Mouse (Mus musculus) heart, embryonic 14.5 days (tissue): ENCODE measurements at regions not wholly inside any gene's neighbourhood (a gene's known extent, or its start where the extent isn't known, plus 50 kb on each side); places are given as distances from the start of the nearest gene placed in this dataset.

Experiments
- ATAC-seq: fragments of 200-750 bp; cut with Nextera tagmentation; 2 replicates; pipeline ENCODE4 v1.8.0; 2017; ENCODE audit warnings: low read depth, moderate TSS enrichment; ENCODE audit not compliant: insufficient number of reproducible peaks, insufficient read depth, low FRiP score
- H3K27ac ChIP-seq, 2 experiments: fragments of 200-500 bp in 1 of 2; fragments of 300-500 bp in 1 of 2; sonication (generic) in 1 of 2; replicated peaks in 1 of 2; 2 replicates each; pipeline ENCODE4 v1.5.1; 2012 to 2014; ENCODE audit warnings: low read depth in 2 of 2, low read length in 2 of 2, control low read depth in 1 of 2, mild to moderate bottlenecking in 1 of 2, mixed read lengths in 1 of 2; ENCODE audit not compliant: control insufficient read depth in 1 of 2, insufficient read depth in 1 of 2
- H3K27me3 ChIP-seq: fragments of 300-500 bp; sonication (generic); 2 replicates; pipeline ENCODE4 v1.6.1; 2014; ENCODE audit warnings: mild to moderate bottlenecking, low read length, control low read depth; ENCODE audit not compliant: control insufficient read depth, insufficient read depth
- H3K36me3 ChIP-seq: fragments of 300-500 bp; sonication (generic); 2 replicates; pipeline ENCODE4 v1.6.1; 2014; ENCODE audit warnings: mild to moderate bottlenecking, control low read depth, low read length, mixed read lengths; ENCODE audit not compliant: control insufficient read depth, insufficient read depth
- H3K4me1 ChIP-seq, 2 experiments: fragments of 200-500 bp in 1 of 2; fragments of 300-500 bp in 1 of 2; sonication (generic) in 1 of 2; 2 replicates each; pipeline ENCODE4 v1.6.1; 2012 to 2014; ENCODE audit warnings: low read length in 2 of 2, control low read depth in 1 of 2, mixed read lengths in 1 of 2; ENCODE audit not compliant: control insufficient read depth in 2 of 2, insufficient read depth in 2 of 2
- H3K4me2 ChIP-seq: fragments of 300-500 bp; sonication (generic); 2 replicates; pipeline ENCODE4 v1.6.1; 2014; ENCODE audit warnings: mild to moderate bottlenecking, low read length
- H3K4me3 ChIP-seq, 2 experiments: fragments of 200-500 bp in 1 of 2; fragments of 300-500 bp in 1 of 2; sonication (generic) in 1 of 2; 2 replicates each; pipeline ENCODE4 v1.5.1; 2012 to 2014; ENCODE audit warnings: low read length in 2 of 2, mild to moderate bottlenecking in 2 of 2, control low read depth in 1 of 2, low read depth in 1 of 2, moderate library complexity in 1 of 2; ENCODE audit not compliant: control insufficient read depth in 1 of 2, insufficient read depth in 1 of 2
- H3K9ac ChIP-seq: fragments of 300-500 bp; sonication (generic); 2 replicates; pipeline ENCODE4 v1.6.1; 2014; ENCODE audit warnings: mild to moderate bottlenecking, low read length
- H3K9me3 ChIP-seq: fragments of 300-500 bp; sonication (generic); 2 replicates; pipeline ENCODE4 v1.6.1; 2016; ENCODE audit warnings: low read length, control low read depth; ENCODE audit not compliant: control insufficient read depth
- WGBS: fragments of 180-500 bp; shearing (Covaris S2); extraction: QIAGEN DNeasy Blood & Tissue Kit; methylation state at CpG from one replicate; pipeline ENCODE4 v1.1.7; 2014; 5-methylcytosine and 5-hydroxymethylcytosine counted together

DNA sequence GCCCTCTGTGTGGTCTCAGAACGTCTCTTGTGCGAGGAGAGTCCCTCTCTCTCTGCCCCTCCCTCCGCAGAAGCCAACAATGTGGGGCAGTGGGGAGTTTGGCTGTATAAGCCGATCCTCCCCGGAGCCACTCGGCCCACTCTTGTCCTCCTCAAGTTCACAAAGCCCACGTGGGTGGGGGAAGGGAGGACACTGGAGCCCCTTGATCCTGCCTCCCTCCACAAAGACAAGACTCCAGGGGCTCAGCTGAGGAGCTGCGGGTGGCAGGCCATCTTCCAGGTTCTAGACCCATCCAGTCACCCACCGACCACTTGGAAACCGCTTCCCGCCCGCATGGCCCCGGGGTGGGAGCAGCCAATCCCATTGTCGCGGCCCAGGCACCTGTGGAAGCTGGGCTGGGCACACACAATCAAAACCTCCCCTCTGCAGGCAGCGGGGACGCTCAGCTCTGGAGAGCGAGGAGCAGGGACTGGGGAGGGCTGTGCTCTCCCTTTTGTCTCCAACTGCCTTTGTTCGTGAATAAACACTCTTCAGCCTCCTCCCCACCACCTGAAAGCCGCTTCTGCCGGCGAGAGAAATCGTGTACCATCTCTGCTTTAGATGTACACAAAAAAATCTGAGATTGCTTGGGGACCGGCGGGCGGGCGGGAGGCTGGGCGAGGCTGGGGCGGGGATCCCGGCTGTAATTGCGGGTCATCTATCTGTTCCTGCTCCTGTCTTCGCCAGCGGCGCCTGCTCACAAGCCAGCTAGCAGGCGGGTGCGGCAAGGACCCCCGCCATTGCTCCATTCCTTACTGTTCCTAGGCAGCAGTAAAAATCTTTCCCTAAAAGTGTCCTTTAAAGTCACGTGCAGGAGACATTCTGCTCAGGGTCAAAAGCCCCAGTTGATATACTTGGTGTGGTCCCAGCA, 74.7 kb upstream of the Unc5a start:
- H3K27me3 ChIP-seq, result peaks cover 68% of the 10 kb centered on the region
- WGBS, result 2% methylated on average over 38 of the region's 38 CpGs
- no peaks in the 10 kb centered on the region for H3K9me3 ChIP-seq
- no peak overlapping the region for H3K27ac ChIP-seq
- no peak overlapping the region for H3K4me2 ChIP-seq
- H3K4me3 ChIP-seq, result no peak overlapping the region
- ATAC-seq, result no peak
- no peaks in the 10 kb centered on the region for H3K4me1 ChIP-seq
- H3K9ac ChIP-seq, result no peak overlapping the region
- no peaks in the 10 kb centered on the region for H3K36me3 ChIP-seq

DNA sequence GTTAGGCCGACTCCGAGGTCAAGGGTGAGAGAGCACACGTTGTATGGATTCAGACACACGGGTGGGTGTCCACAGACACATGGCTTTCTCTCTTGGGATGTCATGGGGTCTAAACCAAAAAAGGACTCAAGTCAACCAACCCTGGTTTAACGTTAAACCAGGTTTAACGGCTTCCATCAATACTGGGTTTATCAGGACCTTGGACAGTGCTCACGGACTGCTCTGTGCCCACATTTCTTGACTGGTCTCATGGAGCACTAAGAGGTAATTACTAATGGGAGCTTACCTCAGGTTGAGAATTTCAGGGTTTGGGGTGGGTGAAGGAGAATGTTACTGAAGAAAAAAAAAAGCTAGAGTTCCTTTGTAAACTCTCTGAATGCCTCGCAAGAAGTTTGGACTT, 72.7 kb upstream of the Unc5a start:
- ATAC-seq, result no peak
- Histone ChIP-seq H3K9ac (no peak overlapping the region), H3K9me3 (no peaks in the 10 kb centered on the region), H3K4me2 (no peak overlapping the region), H3K4me3 (no peak overlapping the region), H3K36me3 (no peaks in the 10 kb centered on the region), H3K27ac (no peak overlapping the region), H3K4me1 (no peaks in the 10 kb centered on the region), H3K27me3 (peaks cover 52% of the 10 kb centered on the region)
- WGBS, result 28% methylated on average over 8 of the region's 8 CpGs

DNA sequence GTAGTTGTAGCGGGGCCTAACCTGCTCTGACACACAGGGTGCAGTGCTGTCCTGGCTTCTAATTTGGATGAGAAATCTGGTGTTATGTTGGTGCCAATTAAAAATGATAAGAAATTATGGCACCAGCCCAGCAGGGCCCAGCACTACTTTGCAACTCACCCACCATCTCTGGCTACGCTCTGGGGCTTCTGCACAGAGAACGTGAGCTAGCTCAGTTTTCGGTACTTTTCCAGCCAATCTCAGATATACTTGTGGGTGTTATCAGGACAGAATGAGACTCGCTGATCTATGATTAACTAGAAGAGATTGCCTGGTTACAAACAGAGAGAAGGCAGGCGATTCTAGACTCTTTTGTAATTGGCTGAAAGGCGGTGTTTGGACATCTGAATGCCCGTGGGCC, 71.6 kb upstream of the Unc5a start:
- ATAC-seq, result no peak
- no peaks in the 10 kb centered on the region for H3K9me3 ChIP-seq
- no peaks in the 10 kb centered on the region for H3K36me3 ChIP-seq
- no peak overlapping the region for H3K4me3 ChIP-seq
- no peak overlapping the region for H3K27ac ChIP-seq
- H3K9ac ChIP-seq, result no peak overlapping the region
- H3K4me1 ChIP-seq, result no peaks in the 10 kb centered on the region
- H3K4me2 ChIP-seq, result no peak overlapping the region
- H3K27me3 ChIP-seq, result peaks cover 46% of the 10 kb centered on the region
- whole genome bisulfite sequencing, result 77% methylated on average over 8 of the region's 8 CpGs

DNA sequence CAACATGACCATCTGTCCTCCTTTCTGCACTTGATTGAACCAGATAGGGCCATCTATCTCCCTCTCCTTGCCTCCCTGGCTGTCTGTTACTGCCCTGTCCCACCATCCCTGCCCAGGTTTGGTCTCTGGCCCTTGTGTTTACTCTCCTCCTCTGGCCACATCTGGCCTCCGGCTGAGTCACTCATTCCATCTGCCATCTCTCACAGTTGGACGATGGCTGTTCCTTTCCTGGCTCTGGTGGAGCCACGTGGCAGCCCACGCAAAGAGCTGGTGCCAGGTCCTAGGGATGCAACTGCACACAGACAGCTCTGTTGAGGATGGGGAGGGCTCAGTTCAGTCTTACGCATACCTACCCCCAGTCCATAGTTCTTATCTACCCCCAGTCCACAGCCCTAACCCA, 69.9 kb upstream of the Unc5a start:
- H3K4me1 ChIP-seq, result no peaks in the 10 kb centered on the region
- ATAC-seq, result no peak
- 59% methylated on average over 5 of the region's 5 CpGs for WGBS
- H3K36me3 ChIP-seq, result no peaks in the 10 kb centered on the region
- no peak overlapping the region for H3K4me2 ChIP-seq
- peaks cover 29% of the 10 kb centered on the region for H3K27me3 ChIP-seq
- no peak overlapping the region for H3K9ac ChIP-seq
- H3K9me3 ChIP-seq, result no peaks in the 10 kb centered on the region
- H3K4me3 ChIP-seq, result no peak overlapping the region
- H3K27ac ChIP-seq, result no peak overlapping the region

DNA sequence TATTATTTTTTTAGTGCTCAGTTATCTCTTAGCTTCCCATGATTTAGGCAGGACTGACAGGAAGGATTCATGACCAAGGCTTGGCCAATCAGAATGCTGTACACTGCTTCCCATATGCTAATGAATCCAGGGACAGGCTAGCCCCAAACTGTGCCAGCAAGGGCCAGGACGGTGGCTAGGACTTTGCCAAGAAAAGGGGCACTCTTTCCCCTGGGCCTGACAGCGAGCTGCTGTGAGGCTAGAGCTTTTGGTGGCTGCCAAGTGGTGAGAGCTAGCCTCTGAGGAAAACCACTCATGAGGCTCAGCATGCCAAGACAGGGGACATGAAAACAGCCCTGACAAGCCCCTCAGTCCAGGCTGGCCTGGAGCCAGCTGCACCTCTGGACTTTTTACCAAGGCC, 69.0 kb upstream of the Unc5a start:
- 43% methylated on average over 2 of the region's 2 CpGs for WGBS
- Histone ChIP-seq H3K4me2 (no peak overlapping the region), H3K27ac (no peak overlapping the region), H3K4me1 (no peaks in the 10 kb centered on the region), H3K4me3 (no peak overlapping the region), H3K9me3 (no peaks in the 10 kb centered on the region), H3K36me3 (no peaks in the 10 kb centered on the region), H3K9ac (no peak overlapping the region), H3K27me3 (peaks cover 20% of the 10 kb centered on the region)
- ATAC-seq, result no peak

DNA sequence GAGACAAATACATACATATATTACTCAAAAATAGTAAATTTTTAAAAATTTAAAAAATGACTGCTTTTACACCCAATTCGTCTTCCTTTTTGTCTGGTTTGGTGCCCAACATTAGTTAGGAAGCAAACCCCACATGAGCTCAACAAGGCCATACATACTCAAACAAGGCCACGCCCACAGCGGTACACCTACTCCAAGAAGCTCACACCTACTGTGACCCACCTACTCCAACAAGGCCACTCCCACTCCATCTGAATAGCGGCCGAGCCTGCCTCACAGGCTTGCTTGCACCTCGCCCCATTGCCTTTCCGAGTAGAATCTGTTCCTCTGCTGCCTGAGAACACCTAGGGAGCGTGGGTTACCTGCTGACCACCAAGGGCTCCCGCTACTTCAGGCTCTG, 66.4 kb upstream of the Unc5a start:
- H3K9ac ChIP-seq, result no peak overlapping the region
- ATAC-seq, result no peak
- no peaks in the 10 kb centered on the region for H3K36me3 ChIP-seq
- H3K27me3 ChIP-seq, result peaks cover 23% of the 10 kb centered on the region
- H3K4me2 ChIP-seq, result no peak overlapping the region
- no peak overlapping the region for H3K27ac ChIP-seq
- 31% methylated on average over 9 of the region's 9 CpGs for WGBS
- H3K9me3 ChIP-seq, result no peaks in the 10 kb centered on the region
- H3K4me1 ChIP-seq, result no peaks in the 10 kb centered on the region; a peak in 1 of 4 replicates
- no peak overlapping the region for H3K4me3 ChIP-seq

DNA sequence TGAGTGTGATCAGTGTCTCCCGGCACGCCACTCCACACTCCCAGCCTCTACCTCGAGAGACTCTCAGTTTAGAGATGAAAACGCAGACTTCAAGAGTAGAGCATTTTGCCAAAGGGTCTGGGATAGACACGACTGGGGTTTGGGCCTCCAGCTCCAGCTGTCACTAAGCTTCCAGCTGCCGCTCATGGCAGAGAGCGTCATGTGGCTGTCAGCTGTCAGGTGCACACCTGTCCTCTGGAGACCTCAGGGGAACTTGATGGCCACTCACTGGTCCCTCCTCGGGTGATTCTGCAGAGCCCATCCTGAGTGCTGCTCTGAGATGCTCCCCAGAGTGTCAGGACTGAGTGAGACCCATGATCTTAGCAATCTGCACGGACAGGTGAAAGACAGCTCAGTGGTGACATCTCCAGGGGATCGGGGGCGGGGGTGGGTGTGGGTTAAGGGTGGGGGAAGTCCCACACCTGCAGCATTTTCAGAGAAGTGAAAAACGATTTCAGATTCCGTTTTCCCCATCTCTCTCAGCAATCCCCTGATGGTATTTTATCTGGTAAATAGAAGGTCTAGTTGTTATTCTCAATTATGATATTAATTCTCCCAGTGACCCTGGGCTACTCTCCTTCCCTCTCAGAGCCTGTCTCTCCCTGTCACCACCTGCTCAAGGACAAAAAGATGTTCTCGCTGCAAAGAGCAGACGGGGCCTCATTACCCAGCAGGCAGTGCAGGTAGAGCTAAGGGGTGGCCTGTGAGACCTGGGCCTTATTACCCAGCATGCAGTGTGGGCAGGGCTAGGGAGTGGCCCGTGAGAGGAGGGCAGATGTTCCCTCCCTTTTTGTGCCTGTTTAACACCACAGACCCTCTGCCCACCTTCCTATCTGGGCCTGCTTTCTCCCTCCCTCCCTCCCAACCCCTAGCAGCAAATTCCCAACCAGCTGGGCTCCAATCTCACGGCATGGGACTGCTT, 65.2 kb upstream of the Unc5a start:
- no peak overlapping the region for H3K4me3 ChIP-seq
- 51% methylated on average over 17 of the region's 17 CpGs for WGBS
- H3K27me3 ChIP-seq, result peaks cover 33% of the 10 kb centered on the region
- no peak overlapping the region for H3K4me2 ChIP-seq
- H3K4me1 ChIP-seq, result no peaks in the 10 kb centered on the region; a peak in 1 of 4 replicates
- H3K9me3 ChIP-seq, result no peaks in the 10 kb centered on the region
- no peak for ATAC-seq
- no peak overlapping the region for H3K9ac ChIP-seq
- H3K36me3 ChIP-seq, result no peaks in the 10 kb centered on the region
- H3K27ac ChIP-seq, result no peak overlapping the region
